Mouse (Mus musculus) cerebellum, adult 2 months (tissue): ENCODE results near the gene Nr2f6.

ENCODE experiments used
- CTCF ChIP-seq: fragments of 200-500 bp; IDR thresholded peaks from 2 replicates; pipeline ENCODE4 v1.5.1; 2011; ENCODE audit warnings: low read depth, mild to moderate bottlenecking, control low read depth, low read length, moderate library complexity, borderline replicate concordance; ENCODE audit not compliant: insufficient read depth
- POLR2A ChIP-seq: fragments of 200-500 bp; IDR thresholded peaks from 2 replicates; pipeline ENCODE4 v1.6.1; 2011; ENCODE audit warnings: low read length, control low read depth, borderline replicate concordance; ENCODE audit not compliant: insufficient read depth

- TF ChIP-seq CTCF: no peak
- TF ChIP-seq POLR2A: no peak
Measured at GRCm38 (mm10) chr8:71369040-71369718, 12.6 kb downstream of the Nr2f6 start.
